Mouse (Mus musculus): Measurements from ENCODE around the gene Anapc15. TPM values are rescaled to one million over a fixed set of nuclear protein-coding genes. Genes with fewer than 3 reads are reported as not detected.

The Anapc15 gene
- 60.3 and 63.5 TPM in 2 replicates for polyA plus RNA-seq (2012; rRNA removed)

DNA sequence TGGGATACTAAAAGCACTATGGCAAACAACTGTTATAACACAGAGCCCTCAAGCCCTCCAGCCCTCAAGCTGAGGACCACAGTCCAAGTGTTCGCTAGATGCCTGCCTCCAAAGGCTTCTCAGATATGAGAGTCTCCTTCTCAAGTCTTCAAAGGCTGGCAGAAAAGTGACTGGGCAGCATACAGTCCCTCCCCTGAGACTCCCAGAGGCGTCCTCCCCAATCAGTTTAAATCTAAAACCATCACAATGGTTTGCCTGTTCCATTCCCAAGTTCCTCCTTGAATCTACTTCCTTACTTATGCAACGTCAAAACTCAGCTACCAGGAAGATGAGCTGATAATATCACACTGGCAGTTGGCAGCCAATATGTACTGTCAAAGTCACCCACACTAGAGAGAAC is at the start of gene Anapc15:
Anapc15 (plus strand) TSS at position 301 of the 400 bp plus-strand sequence.
- no peak within 1 kb of the TSS for H3K27ac ChIP-seq (ENCODE audit: insufficient read depth, low read length)
- no peak within 1 kb of the TSS for H3K4me3 ChIP-seq (ENCODE audit: insufficient read depth, low read length)
- H3K4me1 ChIP-seq (ENCODE audit: control insufficient read depth, insufficient read depth, low read length): no peaks in the 10 kb centered on the region
- no peak for TF ChIP-seq CTCF (IDR thresholded peaks at IDR 0.05; ENCODE audit: extremely low read depth, insufficient read depth, low read length)
- no peak for TF ChIP-seq POLR2A (IDR thresholded peaks at IDR 0.05; ENCODE audit: extremely low read depth, insufficient read depth, low read length)

DNA sequence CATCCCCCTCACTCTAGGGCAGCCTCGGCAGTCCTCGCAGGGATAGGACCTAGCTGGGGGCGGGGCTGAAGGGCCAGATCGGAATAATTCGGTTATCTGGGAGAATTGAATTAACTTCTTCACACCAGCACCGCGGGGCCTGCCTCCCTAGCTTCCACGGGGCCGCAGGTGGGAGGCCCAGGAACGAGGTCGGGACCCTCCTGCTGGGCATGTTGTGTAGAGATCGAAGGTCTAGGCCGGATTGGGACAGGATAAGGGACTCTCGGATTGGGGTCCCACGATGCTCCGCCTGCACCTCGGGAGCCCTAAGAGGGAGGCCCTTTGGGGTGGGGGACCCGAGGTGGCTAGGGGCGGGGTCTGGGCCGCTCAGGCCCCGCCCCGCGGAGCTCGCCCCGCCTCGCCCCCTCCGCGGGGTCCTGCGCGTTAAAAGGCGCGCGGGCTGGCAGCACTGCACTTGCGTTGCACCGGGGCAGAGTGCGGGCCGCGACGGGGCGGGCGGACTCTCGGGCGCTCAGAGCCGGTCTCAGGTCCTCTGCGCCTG is 45.6 kb upstream of the Anapc15 start, which contains the start of gene Phox2a:
Phox2a (plus strand) TSS at position 453 of the 541 bp plus-strand sequence.
- Histone ChIP-seq H3K27ac (ENCODE audit: insufficient read depth, low read length) (no peak within 1 kb of the TSS), H3K4me1 (ENCODE audit: control insufficient read depth, insufficient read depth, low read length) (no peaks in the 10 kb centered on the region), H3K4me3 (ENCODE audit: insufficient read depth, low read length) (no peak within 1 kb of the TSS)
- TF ChIP-seq CTCF (IDR thresholded peaks at IDR 0.05; ENCODE audit: extremely low read depth, insufficient read depth, low read length) (no peak), POLR2A (IDR thresholded peaks at IDR 0.05; ENCODE audit: extremely low read depth, insufficient read depth, low read length) (no peak)

DNA sequence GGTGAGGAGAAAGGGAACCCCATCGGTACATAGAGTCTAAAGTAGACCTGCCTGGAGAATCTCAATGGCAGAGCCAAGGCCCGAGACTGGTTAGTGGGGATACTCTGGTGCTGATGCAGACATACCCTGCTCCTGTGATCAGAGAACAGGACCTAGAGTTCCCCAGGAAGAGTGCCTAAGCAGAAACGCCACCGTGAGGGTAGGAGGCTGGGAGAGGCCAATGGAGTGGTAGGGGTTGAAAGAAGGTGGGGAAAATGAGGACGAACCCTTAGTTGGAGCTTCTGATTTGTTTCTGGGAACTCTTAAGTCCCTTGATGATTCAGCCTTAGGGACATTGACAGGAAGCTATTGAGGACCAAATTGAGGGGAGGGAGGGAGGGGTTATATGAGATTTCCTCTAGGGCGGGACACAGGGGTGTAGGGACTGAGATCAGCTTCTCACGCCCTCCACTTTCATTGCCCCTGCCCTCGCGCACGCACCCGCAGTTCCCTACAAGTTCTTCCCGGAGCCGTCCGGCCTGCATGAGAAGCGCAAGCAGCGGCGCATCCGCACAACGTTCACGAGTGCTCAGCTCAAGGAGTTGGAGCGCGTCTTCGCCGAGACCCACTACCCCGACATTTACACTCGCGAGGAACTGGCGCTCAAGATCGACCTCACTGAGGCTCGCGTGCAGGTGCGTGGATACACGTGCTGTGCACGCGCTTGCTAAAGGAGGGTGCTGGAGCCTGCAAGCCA is 43.1 kb upstream of the Anapc15 start:
- Histone ChIP-seq H3K4me3 (ENCODE audit: insufficient read depth, low read length) (peak overlapping the region; percentile 11; the same call in 1 of the 2 replicates), H3K27ac (ENCODE audit: insufficient read depth, low read length) (no peak overlapping the region), H3K4me1 (ENCODE audit: control insufficient read depth, insufficient read depth, low read length) (no peaks in the 10 kb centered on the region)
- TF ChIP-seq POLR2A (IDR thresholded peaks at IDR 0.05; ENCODE audit: extremely low read depth, insufficient read depth, low read length) (no peak), CTCF (IDR thresholded peaks at IDR 0.05; ENCODE audit: extremely low read depth, insufficient read depth, low read length) (no peak)

DNA sequence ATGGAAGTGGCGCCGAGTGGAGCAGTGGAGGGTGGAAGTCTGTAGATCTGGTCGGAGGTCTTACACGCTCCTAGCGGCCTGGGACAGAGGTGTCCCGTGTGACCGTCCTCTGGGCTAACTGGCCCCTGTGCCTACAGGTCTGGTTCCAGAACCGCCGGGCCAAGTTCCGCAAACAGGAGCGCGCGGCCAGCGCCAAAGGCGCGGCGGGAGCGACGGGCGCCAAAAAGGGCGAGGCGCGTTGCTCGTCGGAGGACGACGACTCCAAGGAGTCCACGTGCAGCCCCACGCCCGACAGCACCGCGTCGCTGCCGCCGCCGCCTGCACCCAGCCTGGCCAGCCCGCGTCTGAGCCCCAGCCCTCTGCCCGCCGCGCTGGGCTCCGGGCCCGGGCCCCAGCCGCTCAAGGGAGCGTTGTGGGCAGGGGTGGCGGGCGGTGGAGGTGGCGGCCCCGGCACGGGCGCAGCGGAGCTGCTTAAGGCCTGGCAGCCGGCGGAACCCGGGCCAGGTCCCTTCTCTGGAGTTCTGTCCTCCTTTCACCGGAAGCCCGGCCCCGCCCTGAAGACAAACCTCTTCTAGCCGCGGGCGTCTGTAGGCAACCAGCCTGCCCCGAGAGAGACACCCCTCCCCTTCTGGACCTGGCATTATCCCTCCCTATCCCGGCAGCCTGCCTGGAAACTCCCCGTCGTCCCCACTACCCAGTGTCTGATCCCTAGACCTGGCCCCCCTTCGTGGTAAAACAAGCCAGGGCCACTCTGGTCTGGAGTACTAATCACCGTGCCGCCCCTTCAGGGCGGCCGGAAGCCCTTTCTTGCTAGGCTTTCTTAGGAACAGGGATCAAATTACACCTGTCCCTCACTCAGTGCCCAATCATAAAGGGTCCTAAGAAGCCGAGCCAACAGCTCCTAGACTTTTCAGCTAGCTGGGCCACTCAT is 41.7 kb upstream of the Anapc15 start:
- Histone ChIP-seq H3K27ac (ENCODE audit: insufficient read depth, low read length) (no peak overlapping the region), H3K4me1 (ENCODE audit: control insufficient read depth, insufficient read depth, low read length) (no peaks in the 10 kb centered on the region), H3K4me3 (ENCODE audit: insufficient read depth, low read length) (no peak overlapping the region)
- no peak for TF ChIP-seq CTCF (IDR thresholded peaks at IDR 0.05; ENCODE audit: extremely low read depth, insufficient read depth, low read length)
- no peak for TF ChIP-seq POLR2A (IDR thresholded peaks at IDR 0.05; ENCODE audit: extremely low read depth, insufficient read depth, low read length)

DNA sequence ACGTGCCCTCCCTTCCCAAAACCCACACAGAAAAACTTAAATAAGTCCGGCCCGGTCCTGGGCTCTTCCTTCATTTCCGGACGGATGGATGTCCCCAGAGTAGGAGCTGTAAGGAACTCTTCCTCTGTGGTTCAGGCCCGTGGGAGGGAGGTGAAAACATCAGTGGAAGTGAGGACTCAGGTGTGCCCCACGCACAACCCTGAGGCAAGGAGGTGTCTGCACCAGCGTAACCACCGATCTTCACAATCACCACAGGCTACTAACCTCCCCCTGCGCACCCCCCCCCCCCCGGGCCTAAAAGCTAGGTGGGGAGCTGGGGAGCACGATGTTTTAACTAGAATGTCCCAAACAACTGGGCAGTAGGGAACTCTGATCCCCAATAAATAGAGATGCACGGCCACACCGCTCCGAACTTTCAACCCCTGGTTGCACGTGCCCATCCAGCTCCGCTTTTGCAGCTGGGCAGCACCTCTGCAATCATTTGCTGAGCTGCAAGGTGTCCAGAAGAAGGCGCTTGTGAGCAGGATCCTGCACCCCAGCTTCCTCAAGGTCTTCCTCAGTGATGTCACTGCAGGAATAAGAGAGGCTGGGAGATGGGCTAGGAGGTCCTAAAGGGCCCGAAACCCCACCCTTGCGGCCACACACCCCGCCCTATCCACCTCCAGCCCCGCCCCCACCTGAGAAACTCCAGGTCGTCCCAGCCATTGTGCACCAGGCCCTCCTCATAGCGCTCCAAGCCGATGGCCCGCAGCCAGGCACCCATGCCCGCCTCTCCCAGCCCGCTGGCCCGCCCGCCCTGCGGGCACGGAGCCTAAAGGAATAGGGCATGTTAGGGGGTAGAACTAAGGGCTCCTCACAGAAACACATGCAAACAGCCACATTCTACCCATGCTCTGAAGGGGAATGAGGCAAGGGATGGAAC is 40.4 kb upstream of the Anapc15 start:
- H3K4me1 ChIP-seq (ENCODE audit: control insufficient read depth, insufficient read depth, low read length): no peaks in the 10 kb centered on the region
- no peak overlapping the region for H3K27ac ChIP-seq (ENCODE audit: insufficient read depth, low read length)
- no peak overlapping the region for H3K4me3 ChIP-seq (ENCODE audit: insufficient read depth, low read length)
- peak; percentile 44 for TF ChIP-seq CTCF (IDR thresholded peaks at IDR 0.05; ENCODE audit: extremely low read depth, insufficient read depth, low read length)
- TF ChIP-seq POLR2A (IDR thresholded peaks at IDR 0.05; ENCODE audit: extremely low read depth, insufficient read depth, low read length): no peak

DNA sequence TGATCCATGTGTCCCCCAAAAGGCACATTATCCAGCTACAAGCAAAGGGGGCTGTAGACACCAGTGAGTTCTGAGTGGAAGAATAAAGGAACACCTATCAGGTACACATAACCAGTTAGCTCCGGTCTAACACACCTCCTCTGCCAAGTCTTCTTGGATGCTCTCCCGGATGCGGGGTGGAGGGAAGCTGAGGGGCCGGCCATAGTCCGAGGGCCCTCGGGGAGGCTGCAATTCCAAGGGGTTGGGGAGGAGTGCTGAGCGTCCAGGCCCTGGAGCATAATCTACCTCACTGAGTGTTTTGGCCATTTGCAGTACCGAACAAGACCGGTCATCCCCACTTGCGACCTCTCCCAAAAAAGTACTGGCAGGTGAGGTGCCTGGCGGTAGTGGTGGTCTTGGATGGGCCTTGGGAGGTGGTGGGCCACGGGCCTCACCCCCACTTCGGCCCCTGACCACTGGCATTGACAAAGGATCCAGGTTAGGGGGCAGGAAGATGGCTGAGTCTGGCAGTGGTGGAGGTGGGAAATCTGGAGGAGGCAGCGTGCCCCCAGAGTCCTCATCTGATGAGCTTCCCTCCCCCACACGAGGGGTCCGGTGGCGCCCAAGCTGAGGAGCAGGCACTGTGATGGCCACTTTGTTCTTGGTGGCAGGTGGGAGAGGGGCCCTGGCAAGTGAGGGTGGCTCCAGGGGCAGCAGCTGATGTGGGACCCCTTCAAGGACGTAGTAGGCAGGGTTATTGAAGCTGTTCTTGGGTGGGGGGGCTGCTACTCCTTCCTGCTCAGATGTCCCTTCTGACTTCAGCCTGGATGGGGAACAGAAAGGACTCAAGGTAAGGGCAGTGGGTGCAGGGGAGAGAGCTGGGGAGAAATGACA is 39.5 kb upstream of the Anapc15 start:
- Histone ChIP-seq H3K27ac (ENCODE audit: insufficient read depth, low read length) (no peak overlapping the region), H3K4me1 (ENCODE audit: control insufficient read depth, insufficient read depth, low read length) (no peaks in the 10 kb centered on the region), H3K4me3 (ENCODE audit: insufficient read depth, low read length) (no peak overlapping the region)
- TF ChIP-seq CTCF (IDR thresholded peaks at IDR 0.05; ENCODE audit: extremely low read depth, insufficient read depth, low read length): no peak
- no peak for TF ChIP-seq POLR2A (IDR thresholded peaks at IDR 0.05; ENCODE audit: extremely low read depth, insufficient read depth, low read length)

DNA sequence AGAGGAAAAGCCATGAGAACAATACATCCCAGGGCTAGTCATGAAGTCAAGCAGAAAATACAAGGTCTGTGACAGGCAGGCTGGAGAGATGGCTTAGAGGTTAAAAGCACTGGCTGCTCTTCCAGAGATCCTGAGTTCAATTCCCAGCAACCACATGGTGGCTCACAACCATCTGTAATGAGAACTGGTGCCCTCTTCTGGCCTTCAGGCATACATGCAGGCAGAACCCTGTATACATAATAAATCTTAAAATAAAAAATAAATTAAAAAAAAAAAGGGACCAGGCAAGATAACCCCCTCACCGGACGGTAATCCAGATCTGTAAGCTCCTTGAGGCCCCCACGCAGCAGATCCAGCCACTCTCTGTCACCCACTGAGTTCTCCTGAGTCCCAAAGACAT is 33.1 kb upstream of the Anapc15 start:
- no peaks in the 10 kb centered on the region for H3K4me1 ChIP-seq (ENCODE audit: control insufficient read depth, insufficient read depth, low read length)
- 0 out of 2 replicates have a peak, but pooled peaks have one; percentile 2 for TF ChIP-seq CTCF (IDR thresholded peaks at IDR 0.05; ENCODE audit: extremely low read depth, insufficient read depth, low read length)
- no peak for TF ChIP-seq POLR2A (IDR thresholded peaks at IDR 0.05; ENCODE audit: extremely low read depth, insufficient read depth, low read length)
- H3K27ac ChIP-seq (ENCODE audit: insufficient read depth, low read length): no peak overlapping the region
- no peak overlapping the region for H3K4me3 ChIP-seq (ENCODE audit: insufficient read depth, low read length)

DNA sequence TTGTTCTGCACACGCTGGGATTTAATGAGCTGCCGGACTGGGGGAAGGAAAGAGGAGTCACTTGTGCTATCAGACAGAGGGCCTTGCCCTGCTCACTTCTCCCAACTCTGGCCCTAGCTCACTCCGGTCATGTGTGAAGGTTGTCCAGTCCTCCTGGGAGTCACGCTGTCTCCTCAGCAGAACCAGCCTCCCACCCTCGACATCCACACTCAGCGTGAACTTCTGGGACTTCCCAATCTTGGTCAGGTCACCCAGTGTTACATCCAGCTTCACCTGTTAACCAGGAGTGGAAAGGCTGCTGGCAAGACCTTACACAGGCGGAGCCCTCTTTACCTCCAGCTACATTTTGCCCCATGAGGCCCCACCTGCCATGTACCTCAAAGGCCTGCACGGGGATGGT is 32.1 kb upstream of the Anapc15 start:
- no peak overlapping the region for H3K27ac ChIP-seq (ENCODE audit: insufficient read depth, low read length)
- H3K4me1 ChIP-seq (ENCODE audit: control insufficient read depth, insufficient read depth, low read length): no peaks in the 10 kb centered on the region
- TF ChIP-seq POLR2A (IDR thresholded peaks at IDR 0.05; ENCODE audit: extremely low read depth, insufficient read depth, low read length): no peak
- no peak overlapping the region for H3K4me3 ChIP-seq (ENCODE audit: insufficient read depth, low read length)
